Mouse (Mus musculus) B cell, adult 2 months (primary cell): ENCODE measurements around the gene A630001G21Rik.

Source experiments
- DNase-seq, 2 experiments: peaks; one replicate each; pipeline ENCODE4 v3.0.0; 2022

A630001G21Rik gene

GRCm38 (mm10) chr1:85766120-85766519, 12.3 kb downstream of the A630001G21Rik start:
- no peak for DNase-seq

- DNase-seq: no peak
These were observed 14.2 kb downstream of the A630001G21Rik start for GRCm38 (mm10) chr1:85764291-85764690.

GRCm38 (mm10) chr1:85763386-85763785, 15.1 kb downstream of the A630001G21Rik start:
- DNase-seq: no peak

- no peak for DNase-seq
These were observed 16.8 kb downstream of the A630001G21Rik start for GRCm38 (mm10) chr1:85761665-85762064.

- DNase-seq: no peak
These were observed 19.5 kb downstream of the A630001G21Rik start for GRCm38 (mm10) chr1:85758969-85759293.

GRCm38 (mm10) chr1:85758231-85758968, 20.0 kb downstream of the A630001G21Rik start:
- no peak for DNase-seq

DNA sequence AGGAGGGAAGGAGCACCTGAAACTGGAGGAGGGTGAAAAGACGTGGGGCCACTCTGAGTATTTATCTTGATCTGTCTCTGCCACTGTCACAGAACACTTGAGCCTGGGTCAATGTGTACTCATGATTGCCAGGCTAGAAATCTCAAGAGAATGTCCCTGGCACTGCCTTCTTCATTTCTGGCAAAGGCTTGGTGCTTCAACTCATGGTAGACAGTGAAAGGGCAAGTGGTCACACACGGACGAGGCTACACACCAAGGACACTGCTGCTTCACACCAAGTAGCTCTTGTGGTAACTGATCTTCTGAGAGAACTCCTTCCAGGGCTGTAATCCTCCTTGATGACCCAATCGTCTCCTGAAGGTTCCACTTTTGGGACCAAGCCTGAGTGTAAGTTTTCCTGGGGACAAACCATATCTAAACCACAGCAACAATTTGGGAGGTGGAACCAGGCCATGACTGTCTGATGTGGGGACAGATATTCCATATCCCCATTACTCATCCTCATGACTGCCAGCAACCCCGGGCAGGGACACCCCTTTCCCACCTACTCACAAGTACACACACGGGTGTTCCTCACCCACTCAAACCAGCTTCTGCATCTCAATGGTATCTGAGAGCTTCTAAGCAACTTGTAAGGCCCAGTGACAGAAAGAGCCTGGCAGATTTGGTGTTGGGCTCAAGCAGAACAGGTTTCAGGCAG, 20.8 kb downstream of the A630001G21Rik start:
- no peak for DNase-seq

GRCm38 (mm10) chr1:85751932-85752680, 26.3 kb downstream of the A630001G21Rik start:
- DNase-seq: no peak

DNA sequence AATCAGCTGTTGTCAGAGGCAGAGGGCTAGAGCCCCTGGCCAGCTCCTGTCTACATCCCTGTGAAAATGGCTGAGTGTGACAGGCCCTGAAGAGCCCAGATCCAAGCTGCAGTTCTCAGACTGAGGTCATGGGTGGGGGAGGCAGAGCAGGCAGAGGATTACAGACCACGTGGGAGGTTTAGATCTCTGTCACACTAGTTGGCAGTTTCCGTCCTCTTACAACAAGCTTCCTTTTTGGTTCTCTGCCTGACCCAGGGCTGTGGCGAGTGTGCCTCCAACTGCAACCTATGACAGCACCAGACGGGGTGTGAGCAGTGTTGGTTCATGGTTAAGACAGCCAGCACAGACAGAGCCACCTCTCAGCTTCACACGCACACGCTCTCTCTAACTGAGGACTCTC, 26.9 kb downstream of the A630001G21Rik start:
- DNase-seq: peak; percentile 48 to 51

GRCm38 (mm10) chr1:85750650-85751049, 27.8 kb downstream of the A630001G21Rik start:
- DNase-seq: no peak

DNA sequence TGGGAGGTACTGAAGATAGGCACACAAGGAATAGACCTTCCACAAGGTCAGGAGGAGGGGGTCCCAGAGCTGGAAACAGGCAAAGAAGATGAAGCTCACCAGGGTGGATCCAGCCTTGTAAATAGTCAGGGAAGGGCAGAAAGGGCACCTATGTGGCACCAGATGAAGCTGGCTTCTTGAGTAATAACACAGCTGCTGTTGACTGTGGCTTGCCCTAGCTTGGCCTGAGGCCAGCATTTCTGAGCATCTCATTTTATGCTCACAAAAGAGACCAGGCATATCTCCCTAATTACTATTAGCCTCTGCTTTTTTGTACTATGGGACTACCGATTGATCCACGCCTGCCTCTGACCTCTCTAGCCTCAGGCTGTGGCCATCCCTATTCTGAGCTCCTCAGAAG, 28.6 kb downstream of the A630001G21Rik start:
- DNase-seq: no peak

DNA sequence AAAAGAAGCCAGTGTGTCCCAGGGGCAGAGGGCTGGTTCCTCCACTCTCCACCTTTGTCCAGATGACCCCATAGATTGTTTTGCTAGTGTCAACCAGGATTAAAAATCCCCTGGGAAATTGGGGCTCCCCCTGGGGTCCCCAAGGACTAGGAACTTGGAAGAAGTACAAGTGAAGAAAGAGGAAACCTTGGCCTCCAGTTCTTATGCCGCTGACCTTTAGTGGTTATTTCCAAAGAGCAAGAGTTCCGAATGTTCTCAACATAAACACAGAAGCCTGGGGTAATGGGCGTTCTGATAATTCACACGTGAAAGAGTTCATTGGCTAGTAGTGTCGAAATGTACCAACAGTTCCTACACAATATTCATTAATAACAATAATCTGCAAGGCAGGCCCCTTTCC, 31.9 kb downstream of the A630001G21Rik start:
- no peak for DNase-seq

DNA sequence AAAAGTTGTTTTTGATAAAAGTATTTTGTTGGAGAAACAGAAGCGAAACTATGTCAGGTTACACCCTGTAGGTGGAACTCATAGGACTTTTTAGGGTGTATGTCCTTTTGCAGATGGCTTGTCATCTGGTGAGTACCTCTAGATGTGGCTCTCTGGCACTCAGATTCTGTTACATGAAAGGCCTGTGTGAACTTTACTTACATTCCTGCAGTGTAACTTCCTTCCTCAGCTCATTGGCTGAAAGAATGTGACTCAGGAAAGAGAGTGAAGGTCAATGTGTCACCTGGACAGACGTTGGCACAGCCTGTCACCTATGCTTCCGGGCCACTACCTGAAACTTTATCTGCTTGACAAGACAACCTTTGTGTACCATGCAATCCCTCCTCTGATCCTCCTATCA, 33.9 kb downstream of the A630001G21Rik start:
- DNase-seq: no peak

- no peak for DNase-seq
These were observed 35.4 kb downstream of the A630001G21Rik start for GRCm38 (mm10) chr1:85742916-85743505.

- DNase-seq: no peak
These were observed 36.1 kb downstream of the A630001G21Rik start for GRCm38 (mm10) chr1:85742333-85742732.

DNA sequence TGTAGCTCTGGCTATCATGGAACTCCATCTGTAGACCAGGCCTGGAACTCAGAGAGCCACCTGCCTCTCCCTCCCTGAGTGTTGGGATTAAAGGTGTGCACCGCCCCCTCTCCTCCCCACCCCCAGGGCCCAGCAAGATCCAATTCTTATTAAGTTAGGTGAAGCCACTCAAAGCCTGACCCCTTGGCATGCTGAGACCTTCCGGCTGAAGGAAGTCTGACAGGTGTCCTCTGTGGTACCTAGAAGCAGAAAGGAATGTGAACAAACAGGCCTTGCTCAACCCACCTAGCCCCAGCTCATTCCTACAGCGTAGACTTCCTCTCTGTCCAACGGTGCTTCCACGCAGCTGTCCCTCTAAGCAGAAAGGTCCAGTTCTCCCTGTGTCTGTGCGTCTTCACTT, 37.5 kb downstream of the A630001G21Rik start:
- DNase-seq: no peak

DNA sequence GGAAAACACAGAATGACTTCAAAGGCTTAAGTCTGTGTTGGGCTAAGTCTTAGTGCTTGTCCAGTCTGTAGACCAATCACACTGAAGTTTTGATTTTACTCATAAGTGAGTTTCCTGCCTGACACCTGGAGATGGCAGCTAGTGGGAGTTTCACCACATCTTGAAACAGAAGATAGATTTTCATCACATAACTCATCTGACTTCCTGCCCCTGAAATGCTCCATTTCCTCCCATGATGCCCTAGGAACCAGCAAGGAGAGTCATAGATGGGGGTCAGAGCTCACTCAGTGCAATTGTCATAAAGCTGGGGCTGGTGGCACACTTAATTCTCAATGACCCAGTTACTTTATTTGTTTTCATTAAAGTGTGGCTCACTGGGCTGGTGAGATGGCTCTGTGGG, 38.6 kb downstream of the A630001G21Rik start:
- no peak for DNase-seq

DNA sequence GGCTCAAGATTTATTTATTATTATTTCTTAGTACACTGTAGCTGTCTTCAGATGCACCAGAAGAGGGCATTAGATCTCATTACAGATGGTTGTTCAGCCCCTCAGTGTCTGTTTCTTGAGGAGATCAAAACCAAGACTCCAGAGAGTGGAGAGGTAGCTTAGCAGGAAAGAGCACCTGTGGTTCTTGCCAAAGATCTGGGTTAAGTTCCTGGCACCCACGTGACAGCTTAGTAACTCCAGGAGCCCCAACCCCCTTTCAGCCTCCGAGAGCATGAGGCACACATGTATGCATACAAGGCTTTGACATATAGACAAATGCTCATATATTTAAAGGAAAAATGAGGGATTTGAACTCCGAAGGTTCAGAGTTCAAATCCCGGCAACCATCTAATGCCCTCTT, 39.4 kb downstream of the A630001G21Rik start:
- DNase-seq: no peak

DNA sequence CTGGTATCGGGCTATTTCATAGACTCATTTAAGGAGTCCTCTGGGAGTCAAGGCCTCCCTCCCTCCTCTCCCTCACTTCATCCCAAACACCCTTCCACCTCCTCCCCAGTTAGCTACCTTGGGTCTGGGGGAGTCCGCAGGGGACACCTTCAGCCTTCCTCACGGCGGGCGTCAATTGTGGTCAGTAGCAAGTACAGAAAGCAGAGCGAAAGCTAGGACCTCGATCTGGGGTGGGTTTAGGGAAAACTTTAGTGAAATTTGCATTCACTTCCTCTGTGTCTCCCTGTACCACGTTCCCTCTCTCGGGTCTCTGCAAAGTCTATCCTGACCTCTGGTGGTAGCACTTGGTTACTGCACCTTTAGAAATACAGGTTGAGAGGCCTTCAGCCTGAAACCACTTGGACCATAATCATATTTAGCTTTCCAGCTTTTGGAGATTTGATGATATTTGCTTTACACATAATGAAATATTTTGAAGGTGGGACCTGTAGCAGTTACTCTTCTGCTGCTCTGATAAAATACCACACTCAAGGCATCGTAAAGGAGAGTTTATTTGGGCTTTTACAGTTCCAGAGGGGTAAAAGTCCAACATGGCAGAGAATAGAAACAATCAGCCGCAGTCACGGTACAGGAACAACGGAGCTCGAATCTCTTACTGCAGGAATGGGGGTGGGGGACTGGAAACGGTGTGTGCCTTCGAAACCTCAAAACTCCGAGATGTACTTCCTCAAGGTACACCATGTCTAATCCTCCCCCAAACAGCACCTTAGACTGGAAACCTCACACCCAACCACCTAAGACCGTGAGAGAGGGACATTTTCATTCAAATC, 41.9 kb downstream of the A630001G21Rik start:
- DNase-seq: peak; percentile 85 to 89

- peak; percentile 85 to 89 for DNase-seq
These were observed 42.9 kb downstream of the A630001G21Rik start for GRCm38 (mm10) chr1:85735463-85736123.

GRCm38 (mm10) chr1:85734511-85734910, 43.9 kb downstream of the A630001G21Rik start:
- no peak for DNase-seq

- peak in 1 of 2 experiments; percentile 20 for DNase-seq
These were observed 45.9 kb downstream of the A630001G21Rik start for GRCm38 (mm10) chr1:85732581-85732980.
